Mouse (Mus musculus) midbrain, embryonic 10.5 days (tissue): ENCODE measurements around the gene Nin. TPM values are rescaled to one million over a fixed set of nuclear protein-coding genes. Genes with fewer than 3 reads are reported as not detected.

Experiments used
- DNase-seq: peaks from one replicate; pipeline ENCODE4 v3.0.0-alpha.2; 2017; ENCODE audit warnings: low spot score
- H3K27ac ChIP-seq: fragments of 300-500 bp; sonication (generic); replicated peaks from 2 replicates; pipeline ENCODE4 v1.5.1; 2016; ENCODE audit warnings: mild to moderate bottlenecking
- H3K27me3 ChIP-seq: fragments of 300-500 bp; sonication (generic); 2 replicates; pipeline ENCODE4 v1.6.1; 2016; ENCODE audit warnings: low read depth, mild to moderate bottlenecking; ENCODE audit not compliant: poor library complexity, severe bottlenecking
- H3K36me3 ChIP-seq: fragments of 300-500 bp; sonication (generic); 2 replicates; pipeline ENCODE4 v1.6.1; 2016; ENCODE audit warnings: mild to moderate bottlenecking, moderate library complexity
- H3K4me1 ChIP-seq: fragments of 300-500 bp; sonication (generic); 2 replicates; pipeline ENCODE4 v1.6.1; 2016
- H3K4me3 ChIP-seq: fragments of 300-500 bp; sonication (generic); 2 replicates; pipeline ENCODE4 v1.5.1; 2016; ENCODE audit warnings: mild to moderate bottlenecking, moderate library complexity
- H3K9me3 ChIP-seq: fragments of 300-500 bp; sonication (generic); replicated peaks from 2 replicates; pipeline ENCODE4 v1.6.1; 2016; ENCODE audit warnings: mild to moderate bottlenecking
- WGBS: fragments of 180-500 bp; shearing (Covaris S2); methylation state at CpG from one replicate; pipeline ENCODE4 v1.1.7; 2016; 5-methylcytosine and 5-hydroxymethylcytosine counted together
- polyA plus RNA-seq: library from polyadenylated mRNA; unstranded; fragments of >200 nt; fragmentation: Nextera tagmentation; extraction: Ambion mirVana; gene quantifications from 2 replicates; pipeline ENCODE4 v1.2.1, GENCODE M21; 2016

Gene Nin
- polyA plus RNA-seq, 1 experiment from 2014 or later, result 9.4 TPM

DNA sequence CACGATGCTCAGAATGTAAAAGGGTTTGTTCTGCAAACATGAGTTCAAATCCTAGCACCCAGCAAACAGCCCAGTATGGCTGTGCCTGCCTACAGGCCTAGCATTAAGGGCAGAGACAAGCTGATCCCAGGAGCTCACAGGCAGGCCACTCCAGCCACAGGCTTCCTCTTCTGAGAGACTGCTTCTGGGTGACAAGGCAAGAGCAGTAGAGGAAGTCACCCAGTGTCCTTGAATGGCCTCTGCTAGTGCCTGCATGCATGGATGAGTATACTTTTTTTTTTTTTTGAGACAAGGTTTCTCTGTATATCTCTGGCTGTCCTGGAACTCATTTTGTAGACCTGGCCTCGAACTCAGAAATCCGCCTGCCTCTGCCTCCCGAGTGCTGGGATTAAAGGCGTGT is 27.0 kb upstream of the Nin start:
- Histone ChIP-seq H3K4me1 (0 out of 2 replicates have a peak, but pooled peaks cover 4% of the 10 kb centered on the region), H3K4me3 (no peak overlapping the region), H3K27ac (no peak overlapping the region), H3K27me3 (no peaks in the 10 kb centered on the region), H3K9me3 (no peaks in the 10 kb centered on the region), H3K36me3 (no peaks in the 10 kb centered on the region)
- no peak for DNase-seq
- WGBS, result 90% methylated on average over 5 of the region's 5 CpGs

DNA sequence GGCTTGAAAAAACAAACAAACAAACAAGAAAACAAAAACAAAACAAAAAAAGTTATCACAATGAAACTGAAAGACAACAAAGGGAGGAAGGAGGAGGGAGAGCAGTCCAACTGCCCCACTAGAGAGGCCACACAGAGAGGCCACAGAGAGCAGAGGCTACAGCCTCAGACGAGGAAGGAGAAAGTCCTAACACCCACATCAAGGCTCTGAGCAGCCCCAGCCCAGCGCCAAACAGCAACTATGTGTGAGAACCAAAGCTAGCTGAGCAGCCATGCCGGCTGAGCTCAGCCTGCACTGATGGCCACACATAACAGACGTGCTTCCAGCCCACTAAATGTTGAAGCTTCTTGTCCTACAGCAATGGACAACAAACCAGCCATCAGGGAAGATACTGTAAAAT is 26.4 kb upstream of the Nin start:
- H3K27me3 ChIP-seq, result no peaks in the 10 kb centered on the region
- no peak overlapping the region for H3K27ac ChIP-seq
- 0 out of 2 replicates have a peak, but pooled peaks cover 4% of the 10 kb centered on the region for H3K4me1 ChIP-seq
- no peaks in the 10 kb centered on the region for H3K36me3 ChIP-seq
- no peak overlapping the region for H3K4me3 ChIP-seq
- H3K9me3 ChIP-seq, result no peaks in the 10 kb centered on the region
- WGBS, result 69% methylated on average over 4 of the region's 4 CpGs
- no peak for DNase-seq

DNA sequence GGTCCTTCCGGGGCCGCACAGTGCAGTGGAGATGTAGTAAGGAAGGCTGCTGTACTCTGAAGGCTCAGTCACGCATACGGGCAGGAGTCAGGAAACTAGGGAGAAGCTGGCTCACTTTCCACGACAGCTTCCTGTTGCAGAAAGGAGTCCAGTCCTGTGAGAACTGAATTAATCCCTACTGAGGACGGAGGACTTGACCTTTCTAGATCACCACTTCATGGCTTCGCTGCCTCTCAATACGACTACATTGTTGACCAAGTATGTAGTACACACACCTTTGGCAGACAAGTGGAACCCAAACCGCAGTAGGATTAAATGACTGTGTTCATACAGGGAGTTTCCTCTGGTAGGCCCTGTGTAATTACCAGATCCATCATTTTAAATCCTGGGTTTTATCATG is 24.1 kb upstream of the Nin start:
- H3K4me1 ChIP-seq, result no peaks in the 10 kb centered on the region
- no peaks in the 10 kb centered on the region for H3K27me3 ChIP-seq
- H3K4me3 ChIP-seq, result no peak overlapping the region
- H3K27ac ChIP-seq, result no peak overlapping the region
- no peaks in the 10 kb centered on the region for H3K36me3 ChIP-seq
- DNase-seq, result no peak
- no peaks in the 10 kb centered on the region for H3K9me3 ChIP-seq
- WGBS, result 90% methylated on average over 9 of the region's 9 CpGs

DNA sequence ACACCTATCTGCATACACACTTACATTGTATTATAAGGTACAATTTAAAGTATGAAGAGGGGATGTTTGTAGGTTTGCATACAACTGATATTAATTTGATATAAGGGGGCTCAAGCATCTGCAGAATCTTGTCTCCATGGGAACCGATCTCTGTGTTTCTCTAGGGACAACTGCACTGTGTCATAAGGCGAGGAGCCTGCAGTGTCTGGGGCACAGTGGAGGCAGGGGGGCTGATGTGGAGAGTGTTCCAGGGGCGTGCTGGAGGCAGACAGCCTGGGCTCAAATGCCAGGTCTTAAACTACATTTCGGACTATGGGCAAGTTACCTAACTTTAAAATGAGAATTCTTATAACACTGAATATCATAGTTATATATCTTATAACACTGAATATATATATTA is 23.6 kb upstream of the Nin start:
- H3K4me1 ChIP-seq, result no peaks in the 10 kb centered on the region
- DNase-seq, result no peak
- H3K27me3 ChIP-seq, result no peaks in the 10 kb centered on the region
- no peak overlapping the region for H3K4me3 ChIP-seq
- no peaks in the 10 kb centered on the region for H3K9me3 ChIP-seq
- H3K36me3 ChIP-seq, result no peaks in the 10 kb centered on the region
- no peak overlapping the region for H3K27ac ChIP-seq
- 89% methylated on average over 4 of the region's 4 CpGs for WGBS

DNA sequence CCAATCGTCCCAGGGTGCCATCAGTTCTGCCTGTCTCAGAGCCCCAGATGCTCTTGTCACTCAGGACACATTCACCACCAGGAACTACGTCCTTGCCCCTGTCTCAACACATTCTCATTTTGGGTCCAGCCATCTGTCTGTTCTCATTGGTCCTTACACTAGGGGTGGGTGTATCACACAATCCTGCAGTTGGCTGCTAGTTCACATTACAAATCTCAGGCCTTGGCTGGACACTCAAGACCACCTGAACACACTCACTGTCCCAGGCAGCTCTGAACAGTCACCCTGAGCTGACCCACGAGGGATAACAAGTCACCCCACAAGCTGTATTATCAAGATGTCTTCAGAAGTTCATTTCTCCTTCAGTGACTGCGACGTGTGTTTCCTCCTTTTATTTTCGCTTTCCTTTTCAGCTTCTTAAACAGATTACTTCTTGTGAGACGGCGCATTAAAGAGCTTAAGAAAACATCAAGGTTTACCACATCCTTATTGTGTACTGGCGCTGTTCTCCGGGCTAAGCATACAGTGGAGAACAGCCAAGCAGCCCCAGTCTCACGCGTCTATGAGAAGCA is 22.8 kb upstream of the Nin start:
- no peaks in the 10 kb centered on the region for H3K27me3 ChIP-seq
- H3K36me3 ChIP-seq, result no peaks in the 10 kb centered on the region
- H3K27ac ChIP-seq, result no peak overlapping the region
- DNase-seq, result no peak
- no peaks in the 10 kb centered on the region for H3K9me3 ChIP-seq
- H3K4me3 ChIP-seq, result no peak overlapping the region
- peaks cover under 1% of the 10 kb centered on the region for H3K4me1 ChIP-seq
- WGBS, result 76% methylated on average over 12 of the region's 12 CpGs

DNA sequence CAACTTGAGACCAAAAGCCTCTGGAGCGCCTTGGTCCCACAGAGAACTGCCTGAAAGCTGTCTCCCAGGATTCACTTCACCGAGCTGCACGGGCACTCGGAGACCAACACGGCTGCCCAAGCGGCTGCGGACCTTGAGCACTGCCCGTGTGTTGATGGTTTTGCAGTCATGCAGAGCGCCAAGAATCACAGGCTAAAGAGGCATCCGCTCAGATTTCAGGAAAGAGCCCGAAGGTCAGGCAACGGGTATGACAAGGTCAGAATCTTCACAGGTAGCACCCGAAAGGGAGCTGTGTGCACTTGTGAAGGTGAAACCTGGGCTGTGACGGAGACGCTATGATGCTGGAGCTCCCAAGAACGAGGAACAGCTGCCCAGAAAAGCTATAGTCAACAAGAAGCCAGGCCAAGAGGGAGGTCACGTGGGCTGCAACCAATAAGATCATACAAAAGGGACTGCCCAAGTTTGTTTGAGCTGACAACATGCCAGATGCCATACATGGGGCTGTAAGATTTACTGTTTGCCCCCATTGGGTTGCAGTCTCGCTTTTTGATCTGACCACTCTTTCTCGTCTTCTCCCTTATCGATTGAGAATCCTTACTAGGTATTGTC is 21.2 kb upstream of the Nin start:
- Histone ChIP-seq H3K4me3 (no peak overlapping the region), H3K9me3 (no peaks in the 10 kb centered on the region), H3K27me3 (no peaks in the 10 kb centered on the region), H3K36me3 (no peaks in the 10 kb centered on the region), H3K4me1 (peaks cover 5% of the 10 kb centered on the region), H3K27ac (no peak overlapping the region)
- no peak for DNase-seq
- WGBS, result 90% methylated on average over 20 of the region's 20 CpGs

DNA sequence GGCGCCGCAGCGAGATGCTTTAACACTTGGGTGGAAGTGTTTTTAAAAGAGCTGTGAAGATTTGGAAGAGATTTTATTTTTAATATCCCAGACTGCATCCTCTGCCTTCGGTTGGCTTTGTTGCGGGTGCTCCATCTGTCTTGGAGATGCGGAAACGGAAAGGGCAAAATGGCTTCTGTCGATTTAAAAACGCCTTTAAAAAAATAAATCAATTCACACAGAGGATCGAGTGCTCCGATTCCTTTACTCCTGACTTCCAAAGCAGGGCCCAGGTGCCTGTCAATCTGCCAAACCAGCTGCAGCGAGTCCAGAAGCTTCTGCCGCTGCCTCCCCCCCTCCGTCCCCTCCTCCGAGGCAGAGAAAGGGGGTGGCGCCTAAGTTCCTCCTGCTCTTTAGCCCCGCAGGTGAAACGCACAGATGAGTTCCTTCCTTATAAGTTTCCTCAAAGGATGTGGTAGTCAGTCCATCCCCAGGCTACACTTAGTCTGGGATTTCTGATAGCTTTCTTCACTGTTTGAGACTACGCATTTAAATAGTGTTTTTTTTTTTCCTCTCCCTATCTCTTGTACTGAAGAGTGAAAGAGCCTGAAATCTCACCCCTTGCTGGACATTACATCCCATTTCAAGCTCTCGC is 17.6 kb upstream of the Nin start:
- H3K27ac ChIP-seq, result no peak overlapping the region
- no peak for DNase-seq
- WGBS, result 58% methylated on average over 20 of the region's 20 CpGs

DNA sequence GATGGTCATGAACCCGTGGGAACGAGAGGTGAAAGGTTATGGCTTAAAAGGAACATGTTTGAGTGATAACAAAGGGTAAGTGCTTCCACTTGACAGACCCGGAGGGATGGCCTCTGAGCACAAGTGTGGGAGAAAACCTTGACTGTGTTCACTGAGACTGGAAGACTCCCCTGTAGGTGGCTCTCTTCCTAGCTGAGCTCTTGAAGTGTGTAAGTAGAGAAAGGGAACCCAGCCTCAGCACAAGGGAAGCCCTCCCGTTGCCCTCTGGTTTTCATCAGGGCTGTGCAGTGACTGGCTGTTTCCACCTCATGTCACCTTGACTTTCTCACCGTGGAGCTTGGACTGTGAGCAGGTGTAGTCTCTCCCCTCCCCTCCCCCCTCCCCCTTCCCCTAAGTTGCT is 15.6 kb upstream of the Nin start:
- Histone ChIP-seq H3K27me3 (no peaks in the 10 kb centered on the region), H3K9me3 (no peaks in the 10 kb centered on the region), H3K36me3 (no peaks in the 10 kb centered on the region), H3K4me1 (peaks cover 5% of the 10 kb centered on the region), H3K4me3 (no peak overlapping the region), H3K27ac (no peak overlapping the region)
- no peak for DNase-seq
- WGBS, result 57% methylated on average over 5 of the region's 5 CpGs

More for the DNA sequence above, 17.6 kb upstream of the Nin start:
- H3K4me3 ChIP-seq, result no peak overlapping the region
- H3K36me3 ChIP-seq, result no peaks in the 10 kb centered on the region
- H3K27me3 ChIP-seq, result no peaks in the 10 kb centered on the region
- no peaks in the 10 kb centered on the region for H3K9me3 ChIP-seq
- H3K4me1 ChIP-seq, result peaks cover 5% of the 10 kb centered on the region

DNA sequence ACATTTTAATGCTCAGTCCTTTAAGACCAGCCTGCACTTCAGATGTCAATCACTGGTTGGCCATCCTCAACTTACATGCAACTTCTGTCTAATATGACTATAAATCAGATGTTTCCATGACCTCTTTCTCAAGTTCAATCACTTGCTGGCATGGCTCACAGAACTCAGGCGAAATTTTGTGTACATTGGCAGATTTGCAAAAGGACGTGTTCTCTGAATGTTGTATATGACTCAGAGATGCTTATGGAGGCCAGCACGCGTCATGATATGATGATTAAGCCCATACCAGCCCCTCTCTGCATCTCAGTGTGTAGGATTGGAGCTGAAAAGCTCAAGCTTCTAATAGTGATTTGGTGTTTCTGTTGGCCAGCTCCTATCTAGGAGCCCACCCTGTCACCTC is 13.1 kb upstream of the Nin start:
- peaks cover 5% of the 10 kb centered on the region for H3K4me1 ChIP-seq
- no peaks in the 10 kb centered on the region for H3K36me3 ChIP-seq
- H3K9me3 ChIP-seq, result no peaks in the 10 kb centered on the region
- H3K4me3 ChIP-seq, result no peak overlapping the region
- H3K27me3 ChIP-seq, result 0 out of 2 replicates have a peak, but pooled peaks cover 6% of the 10 kb centered on the region
- 92% methylated on average over 4 of the region's 4 CpGs for WGBS
- DNase-seq, result no peak
- H3K27ac ChIP-seq, result no peak overlapping the region

DNA sequence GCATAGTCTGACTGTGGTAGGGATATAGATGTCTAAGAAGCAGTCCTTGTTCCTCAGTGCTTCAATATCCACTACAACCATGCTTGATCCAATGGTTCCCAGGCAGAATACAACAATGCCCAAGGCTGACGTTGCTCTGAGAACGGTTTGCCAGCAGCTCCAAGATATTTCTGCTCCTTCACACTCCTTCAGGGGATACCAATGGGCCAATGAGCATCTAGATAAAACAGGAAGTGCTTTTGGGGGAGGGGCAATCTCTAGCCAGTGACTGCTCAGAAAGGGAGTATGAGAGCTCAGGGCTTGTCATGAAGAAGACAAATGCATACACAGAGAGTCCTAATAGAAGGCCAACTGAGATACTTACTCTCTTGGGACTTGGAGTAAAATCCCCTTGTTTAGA is 6.0 kb upstream of the Nin start:
- Histone ChIP-seq H3K36me3 (no peaks in the 10 kb centered on the region), H3K4me3 (no peak overlapping the region), H3K4me1 (no peaks in the 10 kb centered on the region), H3K27me3 (peaks cover 32% of the 10 kb centered on the region), H3K27ac (no peak overlapping the region), H3K9me3 (no peaks in the 10 kb centered on the region)
- WGBS, result 74% methylated on average over 2 of the region's 2 CpGs
- DNase-seq, result no peak

DNA sequence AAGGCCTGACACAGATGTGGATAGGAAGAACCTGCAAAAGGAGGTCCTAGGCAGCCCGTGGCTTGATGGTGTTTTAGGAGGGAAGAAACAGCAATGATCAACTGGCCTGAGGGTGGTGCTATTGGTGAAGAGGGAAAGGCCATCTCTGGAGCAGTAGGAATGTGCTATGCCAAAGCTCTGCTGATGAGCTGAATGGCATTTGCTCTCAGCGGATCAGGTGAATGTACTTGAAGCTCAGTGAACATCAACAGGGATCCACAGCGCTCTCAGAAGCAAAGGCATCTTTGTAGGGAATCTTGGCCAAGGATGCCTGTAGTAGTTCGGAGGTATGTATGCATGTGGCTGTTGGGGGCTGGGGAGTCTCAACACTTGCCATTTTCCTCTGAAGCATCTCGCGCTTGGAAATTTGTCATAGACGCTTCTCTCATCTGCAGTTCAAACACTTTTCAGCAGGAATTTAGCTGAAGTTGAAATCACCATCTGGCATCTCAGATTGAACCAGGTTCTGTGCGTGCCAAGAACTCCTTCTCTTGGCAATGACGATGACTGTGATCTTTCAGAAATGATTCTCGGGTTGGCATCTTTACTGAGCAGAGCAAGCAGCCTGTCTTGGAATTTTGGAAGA is 5.3 kb upstream of the Nin start:
- H3K27me3 ChIP-seq, result peaks cover 39% of the 10 kb centered on the region
- no peaks in the 10 kb centered on the region for H3K9me3 ChIP-seq
- H3K36me3 ChIP-seq, result no peaks in the 10 kb centered on the region
- no peak for DNase-seq
- 91% methylated on average over 10 of the region's 10 CpGs for WGBS
- H3K4me3 ChIP-seq, result no peak overlapping the region
- H3K4me1 ChIP-seq, result no peaks in the 10 kb centered on the region
- no peak overlapping the region for H3K27ac ChIP-seq

DNA sequence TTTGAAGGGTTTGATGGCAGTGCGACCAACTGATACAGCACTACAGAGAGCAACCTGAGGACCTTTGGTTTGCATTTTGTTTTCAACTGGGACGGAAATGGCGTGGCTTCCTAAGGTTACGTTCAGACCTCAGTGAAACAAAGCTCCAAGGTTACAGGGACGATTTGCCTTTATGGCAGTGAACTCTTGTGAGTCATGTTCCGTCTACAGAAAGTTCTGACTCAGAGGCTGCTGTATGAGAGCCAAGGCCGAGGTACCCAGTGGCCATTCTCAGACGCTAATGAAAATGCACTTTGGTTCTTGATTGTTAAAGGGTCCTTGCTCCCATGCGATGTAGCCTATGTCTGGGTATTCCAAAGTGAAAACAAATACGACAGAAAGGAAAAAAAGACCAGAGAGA is 3.6 kb upstream of the Nin start:
- Histone ChIP-seq H3K36me3 (no peaks in the 10 kb centered on the region), H3K4me1 (peaks cover 3% of the 10 kb centered on the region), H3K4me3 (no peak overlapping the region), H3K27ac (no peak overlapping the region), H3K9me3 (no peaks in the 10 kb centered on the region), H3K27me3 (peaks cover 51% of the 10 kb centered on the region)
- DNase-seq, result no peak
- WGBS, result 88% methylated on average over 10 of the region's 10 CpGs

DNA sequence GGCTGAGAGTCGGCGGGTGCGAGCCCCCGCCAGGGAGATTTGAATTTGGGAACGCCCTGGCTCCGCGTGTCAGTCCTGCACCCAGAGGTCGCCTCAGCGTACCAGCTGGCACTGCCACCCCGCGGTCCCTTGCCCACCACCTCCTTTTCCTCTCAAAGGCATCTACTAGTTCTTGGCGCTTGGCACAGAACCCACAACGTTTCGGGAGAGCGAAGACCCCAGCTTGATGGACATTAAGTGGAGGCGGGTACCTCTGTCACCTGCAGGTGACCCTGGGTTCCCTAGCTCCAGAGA is 1.5 kb downstream of the Nin start:
- Histone ChIP-seq H3K27ac (peak overlapping the region; percentile 95), H3K27me3 (peaks cover 84% of the 10 kb centered on the region)

More for the DNA sequence above, 1.5 kb downstream of the Nin start:
- Histone ChIP-seq H3K4me3 (peak overlapping the region; percentile 89), H3K9me3 (no peaks in the 10 kb centered on the region), H3K36me3 (no peaks in the 10 kb centered on the region), H3K4me1 (peaks cover 45% of the 10 kb centered on the region)
- 2% methylated on average over 16 of the region's 16 CpGs for WGBS
- DNase-seq, result no peak
